Mouse (Mus musculus): ENCODE results near the gene Aurkb. TPM values are rescaled to one million over a fixed set of nuclear protein-coding genes. Genes with fewer than 3 reads are reported as not detected.

Aurkb gene
- polyA plus RNA-seq, 1 experiment, result 5.1 TPM

DNA sequence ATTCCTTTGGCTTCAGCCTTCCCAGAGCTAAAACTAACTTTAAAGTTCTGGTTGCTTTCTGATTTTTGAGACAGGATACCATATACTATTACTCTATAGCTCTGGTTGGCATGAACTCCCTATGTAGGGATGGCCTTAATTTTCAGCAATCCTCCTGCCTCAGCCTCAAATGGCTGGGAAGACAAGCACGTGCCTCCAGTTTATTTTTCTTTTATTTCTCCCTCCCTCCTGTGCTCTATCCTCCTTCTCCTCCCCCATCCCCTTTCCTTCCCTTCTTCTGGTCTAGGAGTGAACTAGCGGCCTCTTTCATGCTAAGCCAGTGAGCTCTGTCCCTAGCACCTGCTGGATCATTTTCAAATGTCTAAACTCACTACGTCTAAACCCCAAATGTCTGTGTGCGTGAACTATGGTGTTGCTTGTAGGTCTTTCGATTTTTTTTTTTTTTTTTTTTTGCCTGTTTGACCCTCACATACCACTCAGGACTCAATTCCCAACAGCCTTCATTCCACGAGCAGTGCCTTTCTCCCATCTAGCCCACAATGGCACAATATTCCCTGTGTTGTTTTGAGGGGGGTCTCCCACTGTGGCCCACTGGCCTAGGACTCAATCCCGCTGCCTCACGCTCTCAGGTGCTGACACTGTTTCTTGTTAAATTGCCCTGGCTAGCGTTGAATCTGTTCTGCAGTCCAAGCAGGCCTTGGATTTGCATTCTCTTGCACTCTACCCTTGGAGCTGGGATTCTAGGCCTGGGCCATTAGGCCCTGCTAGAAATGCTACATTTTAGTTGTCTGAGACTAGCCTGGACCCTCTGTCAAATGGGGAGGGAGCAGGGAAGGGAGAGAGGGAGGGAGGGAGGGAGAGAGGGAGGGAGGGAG is 19.0 kb downstream of the Aurkb start:
- no peak for DNase-seq (ENCODE audit: low read depth)

GRCm38 (mm10) chr11:69065394-69065925 is 20.0 kb downstream of the Aurkb start:
- DNase-seq (ENCODE audit: low read depth), result no peak

GRCm38 (mm10) chr11:69066163-69066861 is 20.9 kb downstream of the Aurkb start:
- no peak for DNase-seq (ENCODE audit: low read depth)

GRCm38 (mm10) chr11:69066956-69067355 is 21.5 kb downstream of the Aurkb start:
- DNase-seq (ENCODE audit: low read depth), result no peak

DNA sequence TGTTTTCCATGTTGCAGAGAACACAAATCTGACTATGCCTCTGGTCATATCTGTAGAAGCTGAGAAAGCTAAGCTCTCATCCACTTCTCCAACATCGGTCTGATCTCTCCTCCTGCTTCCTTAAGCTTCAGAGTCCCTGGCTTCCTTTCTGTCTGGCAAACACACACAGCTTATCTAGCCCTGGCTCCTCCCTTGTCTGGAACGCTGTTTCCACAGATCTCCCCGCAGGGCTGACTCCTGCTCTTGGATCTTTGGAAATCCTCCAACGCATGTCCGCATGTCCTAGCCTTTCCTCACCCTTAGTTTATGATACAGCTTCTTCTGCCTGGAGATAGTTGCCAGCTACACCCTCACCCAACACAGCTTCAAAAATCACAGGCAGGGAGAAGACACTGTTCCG is 22.2 kb downstream of the Aurkb start:
- DNase-seq (ENCODE audit: low read depth), result no peak

DNA sequence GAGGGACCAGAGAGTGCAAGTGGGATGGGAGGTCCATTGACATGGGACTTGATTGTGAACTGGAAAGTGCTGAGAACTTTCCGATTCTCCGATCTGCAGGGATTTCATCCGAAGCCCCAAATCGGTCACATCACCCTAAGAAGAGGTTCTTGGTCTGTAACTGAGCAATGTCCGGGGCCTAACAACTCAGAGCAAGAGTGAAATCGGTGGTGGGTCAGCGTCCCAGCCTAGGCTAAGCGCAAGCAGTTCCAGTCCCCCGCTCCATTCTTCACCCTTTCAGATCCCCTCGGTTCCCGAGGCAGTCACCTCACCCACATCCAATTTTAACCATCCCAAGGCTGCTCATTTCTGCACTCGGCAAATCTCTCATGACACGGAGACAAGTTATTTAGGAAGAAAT is 24.6 kb downstream of the Aurkb start:
- DNase-seq (ENCODE audit: low read depth), result no peak

DNA sequence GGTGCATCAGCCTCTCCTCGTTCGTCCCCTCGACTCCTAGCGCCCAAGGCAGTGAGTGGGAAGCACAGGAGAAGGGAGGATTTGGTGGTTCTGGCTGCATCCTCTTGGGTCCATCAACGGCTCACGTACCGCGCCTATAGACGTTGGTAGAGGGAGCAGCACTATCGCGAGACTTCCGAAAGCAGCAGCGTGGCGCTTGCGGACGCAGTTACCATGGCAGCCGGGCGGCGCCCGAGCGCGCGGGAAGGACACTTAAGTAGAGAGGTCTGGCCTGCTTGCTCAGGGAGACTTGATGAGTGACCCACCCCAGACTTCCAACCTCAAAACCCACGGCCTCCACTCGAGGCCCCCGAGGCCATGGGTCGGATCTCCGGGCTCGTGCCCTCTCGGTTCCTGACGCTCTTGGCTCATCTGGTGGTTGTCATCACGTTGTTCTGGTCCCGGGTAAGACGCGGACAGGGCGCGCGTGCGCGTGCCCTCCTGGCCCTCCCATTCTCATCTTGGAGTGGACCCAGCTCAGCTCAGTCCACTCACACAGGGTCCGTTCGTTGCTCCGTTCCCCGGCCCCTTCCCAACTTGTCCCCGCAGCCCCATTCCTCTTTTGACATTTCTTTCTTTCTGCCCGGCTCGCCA is 25.3 kb downstream of the Aurkb start, which contains the start of gene Tmem107:
TSS of gene Tmem107 (plus strand) at position 217 of the 633 bp plus-strand sequence.
- no peak for DNase-seq (ENCODE audit: low read depth)

DNA sequence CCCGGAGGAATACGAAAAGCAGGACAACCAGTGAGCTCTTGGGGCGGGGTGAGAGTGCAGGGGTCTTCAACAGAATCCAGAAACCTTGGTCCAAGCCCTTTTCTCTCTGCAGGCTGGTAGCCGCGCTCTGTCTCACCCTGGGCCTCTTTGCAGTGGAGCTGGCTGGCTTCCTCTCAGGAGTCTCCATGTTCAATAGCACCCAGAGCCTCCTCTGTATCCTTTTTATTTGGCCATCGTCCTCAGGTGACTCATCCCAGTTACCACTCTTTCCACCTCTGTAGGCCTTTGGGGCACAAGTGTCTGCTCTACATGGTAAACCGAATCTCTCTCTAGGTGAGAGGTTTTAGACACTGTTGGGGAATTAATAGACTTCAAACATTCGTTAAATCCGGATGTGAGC is 25.8 kb downstream of the Aurkb start:
- DNase-seq (ENCODE audit: low read depth), result no peak

GRCm38 (mm10) chr11:69072234-69072633 is 26.8 kb downstream of the Aurkb start:
- DNase-seq (ENCODE audit: low read depth), result no peak

DNA sequence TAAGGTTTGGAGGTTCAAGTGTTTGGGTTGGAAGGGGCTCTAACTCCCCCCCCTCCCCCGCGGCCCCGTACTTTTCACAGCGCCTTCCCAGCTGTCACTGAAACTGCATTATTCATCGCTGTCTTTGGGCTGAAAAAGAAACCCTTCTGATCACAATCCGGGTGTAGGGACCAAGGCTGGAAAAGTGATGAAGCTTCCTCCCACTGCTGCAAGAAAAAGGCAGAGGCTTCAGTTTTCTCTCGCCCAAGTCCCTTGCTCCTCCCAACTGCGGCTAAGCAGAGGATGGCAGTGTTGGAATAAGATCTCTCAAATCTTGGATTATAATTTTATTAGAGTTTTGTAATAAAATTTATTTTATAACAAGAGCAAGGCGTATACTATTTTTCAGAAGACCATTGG is 27.2 kb downstream of the Aurkb start:
- no peak for DNase-seq (ENCODE audit: low read depth)

GRCm38 (mm10) chr11:69073065-69073888 is 27.8 kb downstream of the Aurkb start:
- no peak for DNase-seq (ENCODE audit: low read depth)

DNA sequence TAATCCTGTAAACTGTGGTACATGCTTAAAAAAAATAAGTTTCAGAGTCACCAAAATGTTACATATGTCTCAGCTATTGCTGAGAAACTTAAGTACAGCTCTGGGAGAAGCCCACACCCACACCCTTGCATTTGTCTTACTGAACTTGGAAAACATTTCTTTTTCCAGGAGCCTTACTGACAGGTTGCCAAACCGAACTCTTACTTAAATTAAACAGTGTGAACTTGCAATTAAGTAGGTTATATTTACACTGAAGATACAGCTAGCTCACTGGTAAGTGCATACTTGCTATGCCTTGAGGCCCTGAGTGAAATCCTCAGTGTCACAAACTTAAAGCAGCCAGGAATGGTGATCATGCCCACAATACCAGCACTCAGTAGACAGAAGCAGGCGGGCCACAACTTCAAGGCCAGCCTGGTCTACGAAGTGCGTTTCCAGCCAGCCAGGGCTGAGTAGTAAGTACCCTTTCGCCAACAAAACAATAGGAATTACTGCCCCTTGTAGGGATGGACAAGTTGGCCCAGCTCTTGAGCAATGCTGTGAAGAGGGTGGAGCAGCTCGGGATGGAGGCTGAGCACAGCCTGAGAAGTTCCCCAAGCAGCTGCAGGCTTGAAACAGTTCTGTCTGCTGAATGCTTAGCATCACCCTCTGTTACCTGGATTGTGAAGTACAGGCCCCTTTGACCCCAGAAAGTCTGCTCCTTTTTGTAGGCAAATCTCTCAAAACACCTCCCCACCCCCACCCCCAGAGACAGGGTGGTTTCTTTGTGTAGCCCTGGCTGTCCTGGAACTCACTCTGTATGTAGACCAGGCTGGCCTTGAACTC is 28.7 kb downstream of the Aurkb start:
- no peak for DNase-seq (ENCODE audit: low read depth)

DNA sequence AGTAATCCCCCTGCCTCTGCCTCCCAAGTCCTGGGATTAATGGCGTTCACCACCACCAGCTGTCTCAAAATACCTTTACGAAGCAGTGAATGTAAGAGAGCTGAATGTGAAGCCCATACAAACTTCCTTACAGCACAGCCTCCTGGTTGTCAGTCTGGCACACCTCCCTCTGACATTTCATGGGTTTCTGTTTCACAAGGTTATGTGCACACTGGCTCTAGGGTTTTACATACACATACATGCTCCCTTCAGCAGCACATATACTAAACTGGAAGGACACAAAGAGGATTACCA is 29.3 kb downstream of the Aurkb start:
- no peak for DNase-seq (ENCODE audit: low read depth)

- DNase-seq (ENCODE audit: low read depth), result no peak
Observed at GRCm38 (mm10) chr11:69075764-69076479, 30.5 kb downstream of the Aurkb start.

- DNase-seq (ENCODE audit: low read depth), result no peak
Observed at GRCm38 (mm10) chr11:69076572-69076971, 31.1 kb downstream of the Aurkb start.

DNA sequence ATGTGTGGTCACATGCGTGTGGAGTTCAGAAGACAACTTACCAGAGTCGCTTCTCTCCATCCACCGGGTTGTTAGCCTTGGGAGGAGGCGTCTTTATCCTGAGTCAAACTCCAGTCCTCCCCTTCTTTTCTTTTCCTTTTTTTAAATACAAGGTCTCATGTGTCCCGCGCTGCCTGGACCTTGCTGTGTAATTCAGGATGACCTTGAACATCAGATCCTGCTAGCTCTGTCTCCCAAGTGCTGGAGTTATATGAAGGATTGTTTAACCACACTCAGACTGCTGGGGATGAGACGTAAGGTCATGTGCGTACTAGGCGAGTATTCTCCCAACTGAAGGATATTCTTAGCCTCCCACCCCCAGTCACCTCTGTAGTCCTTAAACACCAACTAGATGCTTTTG is 31.9 kb downstream of the Aurkb start:
- DNase-seq (ENCODE audit: low read depth), result no peak

GRCm38 (mm10) chr11:69078041-69078440 is 32.6 kb downstream of the Aurkb start:
- no peak for DNase-seq (ENCODE audit: low read depth)

DNA sequence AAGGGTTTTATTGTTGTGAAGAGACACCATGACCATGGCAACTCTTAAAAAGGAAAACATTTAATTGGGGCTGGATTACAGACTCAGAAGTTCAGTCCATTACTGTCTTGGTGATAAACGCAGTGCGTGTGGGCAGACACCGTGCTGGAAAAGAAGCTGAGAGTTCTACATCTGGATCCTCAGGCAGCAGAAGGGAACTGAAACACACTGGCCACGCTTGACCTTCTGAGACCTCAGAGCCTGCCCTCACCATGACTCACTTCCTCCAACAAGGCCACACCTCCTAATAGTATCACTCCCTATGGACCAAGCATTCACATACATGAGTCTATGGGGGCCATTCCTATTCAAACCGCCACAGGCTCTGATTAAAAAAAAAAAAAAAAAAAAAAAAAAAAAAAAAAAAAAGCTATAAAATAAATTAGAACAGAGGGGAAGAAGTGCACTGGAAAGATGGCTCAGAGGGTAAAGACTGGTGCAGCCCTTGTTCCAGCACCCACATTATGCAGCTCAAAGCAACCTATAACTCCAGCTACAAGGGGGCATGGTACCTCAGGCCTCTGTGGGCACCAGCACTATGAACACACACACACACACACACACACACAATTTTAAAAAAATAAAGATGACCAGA is 33.5 kb downstream of the Aurkb start:
- no peak for DNase-seq (ENCODE audit: low read depth)

- no peak for DNase-seq (ENCODE audit: low read depth)
Observed at GRCm38 (mm10) chr11:69080102-69080854, 34.8 kb downstream of the Aurkb start.
